In genomic region chr2:49643756-49644155, GRCm38 (mm10) we compare ENCODE assay signal across 27 mouse cellular contexts. TPM values are rescaled to one million over a fixed set of nuclear protein-coding genes. Genes with fewer than 3 reads are reported as not detected.
DNase-seq lines count a peak whose midpoint lies in the region; ATAC-seq and TF ChIP-seq lines count a peak whose summit lies in the region.
"Had no signal": no experiment of that assay in that cellular context is flagged by ENCODE, and none has a peak within 500 bp of the region (broad histone marks: within the 10 kb centered on the region; RNA-seq: fewer than 3 reads in every experiment).

No protein-coding gene starts in this region.

- H3K9ac ChIP-seq in midbrain, embryonic 11.5 days (ENCODE audit: low read length): no peak overlapping the region
- H3K9ac ChIP-seq in midbrain, embryonic 14.5 days (replicated peaks; ENCODE audit: low read length): no peak overlapping the region
- H3K9ac ChIP-seq in midbrain, embryonic 16.5 days (ENCODE audit: low read depth, low read length): no peak overlapping the region
- no peak overlapping the region for H3K9ac ChIP-seq in midbrain, postnatal 0 days (replicated peaks; ENCODE audit: low read length, poor library complexity, severe bottlenecking)
- H3K9ac ChIP-seq: forebrain, embryonic 13.5 days; heart, embryonic 12.5 days; heart, embryonic 15.5 days; hindbrain, embryonic 13.5 days had no signal

- no peak overlapping the region for H3K4me2 ChIP-seq in midbrain, embryonic 11.5 days
- no peak overlapping the region for H3K4me2 ChIP-seq in midbrain, embryonic 14.5 days (ENCODE audit: low read length)
- no peak overlapping the region for H3K4me2 ChIP-seq in midbrain, embryonic 16.5 days (ENCODE audit: low read length)
- H3K4me2 ChIP-seq in midbrain, postnatal 0 days (ENCODE audit: low read depth, low read length, poor library complexity, severe bottlenecking): no peak overlapping the region
- H3K4me2 ChIP-seq: forebrain, embryonic 13.5 days; heart, embryonic 12.5 days; heart, embryonic 15.5 days; hindbrain, embryonic 13.5 days had no signal

- H3K4me1 ChIP-seq in midbrain, embryonic 11.5 days (ENCODE audit: control insufficient read depth, insufficient read depth, low read length): peaks cover 8% of the 10 kb centered on the region
- H3K4me1 ChIP-seq in midbrain, embryonic 14.5 days (ENCODE audit: control insufficient read depth, insufficient read depth, low read length): peaks cover 31% of the 10 kb centered on the region
- peaks cover 49% of the 10 kb centered on the region for H3K4me1 ChIP-seq in midbrain, embryonic 16.5 days (ENCODE audit: control insufficient read depth, insufficient read depth, low read length)
- peaks cover 14% of the 10 kb centered on the region; the same call in 1 of the 2 replicates for H3K4me1 ChIP-seq in midbrain, postnatal 0 days (ENCODE audit: insufficient read depth, low read length)

- no peak for TF ChIP-seq CTCF in layer of hippocampus, adult 2 months (conservative IDR thresholded peaks at IDR 0.05)
- TF ChIP-seq CTCF in midbrain, postnatal 0 days (IDR thresholded peaks at IDR 0.05): no peak

- H3K27ac ChIP-seq in layer of hippocampus, adult 2 months: peak overlapping the region; percentile 91
- H3K27ac ChIP-seq in midbrain, embryonic 11.5 days (ENCODE audit: low read depth, low read length): no peak overlapping the region
- no peak overlapping the region; the same call in 1 of the 2 replicates for H3K27ac ChIP-seq in midbrain, embryonic 14.5 days (replicated peaks; ENCODE audit: low read depth, low read length)
- no peak overlapping the region for H3K27ac ChIP-seq in midbrain, embryonic 16.5 days (ENCODE audit: low read length)
- H3K27ac ChIP-seq in midbrain, postnatal 0 days (ENCODE audit: low read depth, low read length): no peak overlapping the region
- H3K27ac ChIP-seq: forebrain, embryonic 10.5 days; heart, embryonic 15.5 days; hindbrain, embryonic 10.5 days; hindbrain, embryonic 13.5 days had no signal

- DNase-seq in layer of hippocampus, adult 2 months (ENCODE audit: low spot score in 2 of 2): no peak
- no peak for DNase-seq in layer of hippocampus, postnatal 14 days (ENCODE audit: low spot score in 2 of 2)
- peak; percentile 79 for DNase-seq in midbrain, embryonic 11.5 days (ENCODE audit: low spot score, missing footprints)
- no peak for DNase-seq in midbrain, embryonic 14.5 days
- no peak for DNase-seq in midbrain, postnatal 0 days (ENCODE audit: low spot score)
- DNase-seq: adrenal gland, postnatal 10 days; adrenal gland, postnatal 36 days; B cell, adult 2 months; cerebellum, adult 18-20 months; cerebellum, adult 9-10 months; gastrocnemius, postnatal 10 days; gastrocnemius, postnatal 36 days; heart, postnatal 10 days; heart, postnatal 36 days had no signal

- H3K9me3 ChIP-seq in midbrain, embryonic 11.5 days (ENCODE audit: control insufficient read depth, low read length): peaks cover 5% of the 10 kb centered on the region; the same call in 1 of the 2 replicates
- H3K9me3 ChIP-seq in midbrain, embryonic 14.5 days (ENCODE audit: control insufficient read depth, low read length): no peaks in the 10 kb centered on the region
- H3K9me3 ChIP-seq in midbrain, embryonic 16.5 days (replicated peaks; ENCODE audit: control insufficient read depth, low read length, poor library complexity, severe bottlenecking): no peaks in the 10 kb centered on the region
- H3K9me3 ChIP-seq in midbrain, postnatal 0 days (ENCODE audit: low read length): no peaks in the 10 kb centered on the region
- H3K9me3 ChIP-seq: G1E; heart, embryonic 12.5 days; heart, embryonic 15.5 days; hindbrain, embryonic 13.5 days had no signal

- no peak for ATAC-seq in midbrain, embryonic 11.5 days (ENCODE audit: low FRiP score)
- ATAC-seq in midbrain, embryonic 14.5 days (ENCODE audit: low FRiP score, low TSS enrichment): no peak
- ATAC-seq in midbrain, embryonic 16.5 days: peak; percentile 23
- no peak for ATAC-seq in midbrain, postnatal 0 days (ENCODE audit: low FRiP score)
- ATAC-seq: forebrain, embryonic 13.5 days; forebrain, embryonic 16.5 days; hindbrain, embryonic 16.5 days; Patski had no signal

- no peaks in the 10 kb centered on the region for H3K27me3 ChIP-seq in midbrain, embryonic 11.5 days (ENCODE audit: control insufficient read depth, insufficient read depth, low read length)
- no peaks in the 10 kb centered on the region for H3K27me3 ChIP-seq in midbrain, embryonic 14.5 days (ENCODE audit: control insufficient read depth, insufficient read depth, low read length)
- no peaks in the 10 kb centered on the region for H3K27me3 ChIP-seq in midbrain, embryonic 16.5 days (ENCODE audit: control insufficient read depth, insufficient read depth, low read depth, low read length)
- H3K27me3 ChIP-seq in midbrain, postnatal 0 days (ENCODE audit: insufficient read depth, low read length): no peaks in the 10 kb centered on the region
- H3K27me3 ChIP-seq: CH12.LX; forebrain, embryonic 13.5 days; heart, embryonic 12.5 days; heart, embryonic 15.5 days; hindbrain, embryonic 13.5 days; Patski had no signal

- no peak overlapping the region for H3K4me3 ChIP-seq in layer of hippocampus, adult 2 months
- H3K4me3 ChIP-seq in midbrain, embryonic 11.5 days (ENCODE audit: low read depth, low read length): no peak overlapping the region
- no peak overlapping the region for H3K4me3 ChIP-seq in midbrain, embryonic 14.5 days (replicated peaks; ENCODE audit: low read depth, low read length)
- no peak overlapping the region for H3K4me3 ChIP-seq in midbrain, embryonic 16.5 days (ENCODE audit: low read depth, low read length)
- no peak overlapping the region for H3K4me3 ChIP-seq in midbrain, postnatal 0 days (ENCODE audit: low read depth, low read length)
- H3K4me3 ChIP-seq: forebrain, embryonic 10.5 days; forebrain, embryonic 13.5 days; heart, embryonic 12.5 days; heart, embryonic 15.5 days; hindbrain, embryonic 10.5 days; hindbrain, embryonic 13.5 days had no signal

- 93% methylated on average over 8 of the region's 8 CpGs for WGBS in midbrain, embryonic 11.5 days
- WGBS in midbrain, embryonic 14.5 days: 89% methylated on average over 8 of the region's 8 CpGs
- WGBS in midbrain, embryonic 16.5 days: 75% methylated on average over 8 of the region's 8 CpGs
- 89% methylated on average over 8 of the region's 8 CpGs for WGBS in midbrain, postnatal 0 days

- no peaks in the 10 kb centered on the region for H3K36me3 ChIP-seq in midbrain, embryonic 11.5 days (ENCODE audit: control insufficient read depth, insufficient read depth, low read length)
- no peaks in the 10 kb centered on the region for H3K36me3 ChIP-seq in midbrain, embryonic 14.5 days (ENCODE audit: control insufficient read depth, insufficient read depth, low read length)
- no peaks in the 10 kb centered on the region for H3K36me3 ChIP-seq in midbrain, embryonic 16.5 days (ENCODE audit: control insufficient read depth, insufficient read depth, low read length)
- 0 out of 2 replicates have a peak, but pooled peaks cover 2% of the 10 kb centered on the region for H3K36me3 ChIP-seq in midbrain, postnatal 0 days (ENCODE audit: insufficient read depth, low read length)
- H3K36me3 ChIP-seq: G1E; heart, embryonic 12.5 days; heart, embryonic 15.5 days had no signal

RNA-seq across cellular contexts. Expression of gene Kif5c, which starts 24.7 kb away (rescaled TPM):
- 100 to 1,000 TPM; 467 to 553 TPM for total RNA-seq in layer of hippocampus, adult 2 months (2021)
- 100 to 1,000 TPM; 557 to 563 TPM for total RNA-seq in layer of hippocampus, postnatal 14 days (2021)
- 96.2 and 96.4 TPM in 2 replicates for polyA plus RNA-seq in midbrain, embryonic 11.5 days (2014; fragmentation: Nextera tagmentation; extraction: Ambion mirVana)
- 221 and 251 TPM in 2 replicates for polyA plus RNA-seq in midbrain, embryonic 14.5 days (2014; fragmentation: Nextera tagmentation; extraction: Ambion mirVana)
- polyA plus RNA-seq in midbrain, embryonic 16.5 days (2015; fragmentation: Nextera tagmentation; extraction: Ambion mirVana): 194 and 211 TPM in 2 replicates
- total RNA-seq in midbrain, postnatal 0 days (2014; rRNA removed): 328 and 412 TPM in 2 replicates
- 159 and 170 TPM in 2 replicates for polyA plus RNA-seq in midbrain, postnatal 0 days (2015; fragmentation: Nextera tagmentation; extraction: Ambion mirVana)
- total RNA-seq: granulocyte monocyte progenitor cell, adult 5-6 weeks had no signal
